Mouse (Mus musculus) small intestine, adult 2 months (tissue): ENCODE measurements at regions not wholly inside any gene's neighbourhood (a gene's known extent, or its start where the extent isn't known, plus 50 kb on each side); places are given as distances from the start of the nearest gene placed in this dataset.

Experiments used
- H3K27ac ChIP-seq: fragments of 200-500 bp; 2 replicates; pipeline ENCODE4 v1.5.1; 2012; ENCODE audit warnings: low read depth, low read length, control low read depth, inconsistent platforms; ENCODE audit not compliant: insufficient read depth
- H3K27me3 ChIP-seq: fragments of 200-500 bp; 2 replicates; pipeline ENCODE4 v1.6.1; 2012; ENCODE audit warnings: mild to moderate bottlenecking, moderate library complexity, low read length, inconsistent platforms; ENCODE audit not compliant: control insufficient read depth, insufficient read depth
- H3K36me3 ChIP-seq: fragments of 200-500 bp; 2 replicates; pipeline ENCODE4 v1.6.1; 2012; ENCODE audit warnings: mild to moderate bottlenecking, low read length, control low read depth, inconsistent platforms; ENCODE audit not compliant: control insufficient read depth, insufficient read depth
- H3K4me1 ChIP-seq: fragments of 200-500 bp; 2 replicates; pipeline ENCODE4 v1.6.1; 2012; ENCODE audit warnings: low read length, inconsistent platforms, mixed read lengths; ENCODE audit not compliant: control insufficient read depth, insufficient read depth, insufficient read length
- H3K4me3 ChIP-seq: fragments of 200-500 bp; 2 replicates; pipeline ENCODE4 v1.5.1; 2012; ENCODE audit warnings: low read depth, mild to moderate bottlenecking, control low read depth, inconsistent platforms, low read length, moderate library complexity
- CTCF ChIP-seq: fragments of 200-500 bp; IDR thresholded peaks from 2 replicates; pipeline ENCODE4 v1.5.1; 2012; ENCODE audit warnings: low read depth, mild to moderate bottlenecking, control low read depth, inconsistent platforms, low read length, moderate library complexity, mixed read lengths; ENCODE audit not compliant: insufficient replicate concordance, insufficient read length; ENCODE audit errors: extremely low read depth
- POLR2A ChIP-seq: fragments of 200-500 bp; IDR thresholded peaks from 2 replicates; pipeline ENCODE4 v1.6.1; 2012; ENCODE audit warnings: low read depth, mild to moderate bottlenecking, control low read depth, inconsistent platforms, low read length, moderate library complexity
- WGBS: fragments of 180-500 bp; shearing (Covaris S2); methylation state at CpG from one replicate; pipeline ENCODE4 v1.1.7; 2018; 5-methylcytosine and 5-hydroxymethylcytosine counted together

DNA sequence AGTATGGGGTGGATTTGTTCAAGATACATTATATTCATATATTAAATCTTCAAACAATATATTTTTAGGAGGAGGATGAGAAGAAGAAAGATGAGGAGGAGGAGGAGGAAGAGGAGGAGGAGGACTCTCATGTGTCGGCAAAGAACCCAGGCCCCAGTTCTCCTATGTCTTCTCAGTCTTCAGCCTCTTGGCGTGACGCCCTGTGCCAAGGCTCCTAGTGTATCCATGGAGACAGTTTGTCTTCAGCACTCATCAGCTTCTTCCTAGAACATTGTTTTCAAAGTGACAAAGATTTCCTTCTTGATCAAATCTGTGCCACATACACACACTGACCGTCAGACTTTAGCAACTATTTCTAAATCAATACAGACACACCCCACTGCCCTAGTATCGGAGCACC is 156.4 kb upstream of the Tox3 start:
- WGBS, result 60% methylated on average over 5 of the region's 5 CpGs
- Histone ChIP-seq H3K4me3 (no peak overlapping the region), H3K36me3 (no peaks in the 10 kb centered on the region), H3K27ac (no peak overlapping the region), H3K4me1 (no peaks in the 10 kb centered on the region), H3K27me3 (no peaks in the 10 kb centered on the region)
- TF ChIP-seq CTCF, result no peak
- TF ChIP-seq POLR2A, result no peak

- no peaks in the 10 kb centered on the region for H3K4me1 ChIP-seq
- H3K27me3 ChIP-seq, result no peaks in the 10 kb centered on the region
- no peaks in the 10 kb centered on the region for H3K36me3 ChIP-seq
- 34% methylated on average over 2 of the region's 2 CpGs for WGBS
- TF ChIP-seq CTCF (no peak), POLR2A (no peak)
- H3K27ac ChIP-seq, result no peak overlapping the region
- H3K4me3 ChIP-seq, result no peak overlapping the region
Measured at GRCm38 (mm10) chr8:90503306-90503705, 155.2 kb upstream of the Tox3 start.

GRCm38 (mm10) chr8:90502879-90503278 is 154.7 kb upstream of the Tox3 start:
- WGBS, result 62% methylated on average over 2 of the region's 2 CpGs
- no peaks in the 10 kb centered on the region for H3K36me3 ChIP-seq
- H3K27ac ChIP-seq, result no peak overlapping the region
- H3K4me1 ChIP-seq, result no peaks in the 10 kb centered on the region
- TF ChIP-seq POLR2A, result no peak
- no peak for TF ChIP-seq CTCF
- H3K27me3 ChIP-seq, result no peaks in the 10 kb centered on the region
- no peak overlapping the region for H3K4me3 ChIP-seq

GRCm38 (mm10) chr8:90499315-90499714 is 151.2 kb upstream of the Tox3 start:
- H3K4me1 ChIP-seq, result no peaks in the 10 kb centered on the region
- H3K36me3 ChIP-seq, result no peaks in the 10 kb centered on the region
- WGBS, result 62% methylated on average over 1 of the region's 1 CpGs
- H3K4me3 ChIP-seq, result no peak overlapping the region
- TF ChIP-seq POLR2A (no peak), CTCF (no peak)
- H3K27ac ChIP-seq, result no peak overlapping the region
- H3K27me3 ChIP-seq, result no peaks in the 10 kb centered on the region

- H3K27ac ChIP-seq, result no peak overlapping the region
- H3K27me3 ChIP-seq, result no peaks in the 10 kb centered on the region
- H3K4me1 ChIP-seq, result no peaks in the 10 kb centered on the region
- H3K36me3 ChIP-seq, result no peaks in the 10 kb centered on the region
- 13% methylated on average over 13 of the region's 13 CpGs for WGBS
- no peak for TF ChIP-seq CTCF
- no peak for TF ChIP-seq POLR2A
- no peak overlapping the region for H3K4me3 ChIP-seq
Measured at GRCm38 (mm10) chr8:90496658-90497163, 148.6 kb upstream of the Tox3 start.

DNA sequence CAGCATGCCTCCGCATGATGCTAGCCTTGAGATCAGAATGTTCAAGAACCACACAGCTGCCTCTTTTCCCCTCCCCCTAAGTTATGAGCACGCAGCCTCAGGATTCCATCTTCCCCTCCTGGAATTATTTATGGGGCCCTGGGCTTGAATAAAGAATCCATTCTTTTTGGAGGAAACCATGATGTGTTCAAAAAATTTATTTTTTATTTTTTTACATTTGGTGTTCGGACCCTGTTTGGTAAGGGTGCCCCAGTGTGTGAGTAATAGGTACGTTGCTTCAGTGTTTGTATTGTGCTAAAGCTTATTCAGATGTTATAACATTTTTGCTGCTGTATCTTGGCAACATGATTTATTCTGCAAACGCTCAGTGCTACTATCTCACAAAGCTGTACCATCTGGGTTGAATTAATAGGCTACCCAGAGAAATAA is 147.8 kb upstream of the Tox3 start:
- Histone ChIP-seq H3K27ac (no peak overlapping the region), H3K4me1 (no peaks in the 10 kb centered on the region), H3K27me3 (no peaks in the 10 kb centered on the region), H3K4me3 (no peak overlapping the region), H3K36me3 (no peaks in the 10 kb centered on the region)
- 62% methylated on average over 5 of the region's 5 CpGs for WGBS
- TF ChIP-seq POLR2A (no peak), CTCF (no peak)

DNA sequence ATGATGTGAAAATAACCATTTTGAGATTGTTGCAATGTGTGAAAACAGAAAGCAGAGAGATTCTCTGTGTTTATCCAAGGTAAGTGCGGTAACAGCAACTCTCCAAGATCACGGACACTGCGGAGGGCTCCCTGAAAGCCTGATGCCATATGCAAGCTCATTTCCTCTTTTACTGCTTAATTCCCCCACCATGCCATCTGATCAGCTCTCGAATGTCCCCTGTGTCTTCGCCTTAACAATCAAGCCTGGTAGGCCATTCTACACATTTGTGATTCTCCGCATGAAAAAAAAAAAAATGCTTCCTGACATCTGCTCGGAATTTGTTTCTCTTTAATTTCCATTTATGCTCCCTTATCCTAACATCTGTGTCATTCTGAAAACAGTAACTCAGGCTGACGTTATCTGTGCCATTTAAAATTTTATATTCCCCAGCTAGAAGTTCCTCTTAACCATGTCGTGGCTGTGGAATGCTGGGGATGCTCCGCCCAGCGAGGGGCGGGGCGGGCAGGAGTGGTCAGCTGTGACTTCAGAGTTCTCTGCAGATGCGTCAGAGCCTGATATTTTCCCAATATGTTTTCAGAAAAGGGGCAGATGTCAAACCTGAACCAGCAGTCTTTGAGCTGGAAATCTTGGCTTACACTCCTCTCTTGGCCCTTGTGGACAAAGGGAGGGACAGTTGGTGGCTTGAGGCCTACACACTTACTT is 144.5 kb upstream of the Tox3 start:
- TF ChIP-seq CTCF, result no peak
- TF ChIP-seq POLR2A, result no peak
- no peaks in the 10 kb centered on the region for H3K4me1 ChIP-seq
- H3K27me3 ChIP-seq, result no peaks in the 10 kb centered on the region
- 52% methylated on average over 14 of the region's 14 CpGs for WGBS
- no peak overlapping the region for H3K27ac ChIP-seq
- H3K4me3 ChIP-seq, result no peak overlapping the region
- H3K36me3 ChIP-seq, result no peaks in the 10 kb centered on the region
